Mouse (Mus musculus) monocyte, adult 5-6 weeks (primary cell): Measurements from ENCODE around the gene Usp21. TPM values are rescaled to one million over a fixed set of nuclear protein-coding genes. Genes with fewer than 3 reads are reported as not detected.

Experiments used
- total RNA-seq: library from RNA; stranded (forward); fragments of 200-1000, 200-491, 200-594 nt; gene quantifications from 3 replicates; pipeline ENCODE4 v1.2.3, GENCODE M21; 2017

Gene Usp21
- total RNA-seq, 1 experiment from 2014 or later, result 11.2 TPM

Other genes starting within 250 kb of the Usp21 start
- 270 to 442 TPM (median 434 TPM) in 3 replicates for gene Fcgr3, start 223.1 kb downstream of the Usp21 start, total RNA-seq
- gene Cfap126, start 174.1 kb downstream of the Usp21 start, total RNA-seq, result 1.4 to 6.2 TPM (median 1.6 TPM) in 3 replicates
- gene Sdhc, start 137.4 kb downstream of the Usp21 start, total RNA-seq, result 15.7 to 38.4 TPM (median 25.1 TPM) in 3 replicates
- gene Mpz, start 137.3 kb downstream of the Usp21 start, total RNA-seq, result not detected in 3 replicates
- gene Pcp4l1, start 91.7 kb downstream of the Usp21 start, total RNA-seq, result 0.29 to 2.0 TPM in 2 of 3 replicates, not detected in the other
- gene Nr1i3, start 74.0 kb downstream of the Usp21 start, total RNA-seq, result 0.19 to 0.86 TPM in 2 of 3 replicates, not detected in the other
- gene Tomm40l, start 65.5 kb downstream of the Usp21 start, total RNA-seq, result 5.0 to 10.2 TPM (median 9.3 TPM) in 3 replicates
- not detected in 3 replicates for gene Apoa2, start 62.9 kb downstream of the Usp21 start, total RNA-seq
- 875 to 1,050 TPM (median 955 TPM) in 3 replicates for gene Fcer1g, start 53.6 kb downstream of the Usp21 start, total RNA-seq
- not detected in 3 replicates for gene Adamts4, start 37.6 kb downstream of the Usp21 start, total RNA-seq
- gene Ndufs2, start 36.6 kb downstream of the Usp21 start, total RNA-seq, result 172 to 231 TPM (median 231 TPM) in 3 replicates
- gene B4galt3, start 17.7 kb downstream of the Usp21 start, total RNA-seq, result 32.4 to 35.5 TPM (median 34.3 TPM) in 3 replicates
- gene Ppox, start 6.8 kb downstream of the Usp21 start, total RNA-seq, result 9.2 to 14.2 TPM (median 11.1 TPM) in 3 replicates
- 46.7 to 66.9 TPM (median 63.4 TPM) in 3 replicates for gene Ufc1, start 7.0 kb upstream of the Usp21 start, total RNA-seq
- gene Dedd, start 41.2 kb upstream of the Usp21 start, total RNA-seq, result 9.8 to 12.6 TPM (median 11.4 TPM) in 3 replicates
- gene Nit1, start 57.7 kb upstream of the Usp21 start, total RNA-seq, result 35.1 to 41.2 TPM (median 36.1 TPM) in 3 replicates
- gene Pfdn2, start 57.7 kb upstream of the Usp21 start, total RNA-seq, result 26.8 to 86.9 TPM (median 34.0 TPM) in 3 replicates
- gene Klhdc9, start 72.8 kb upstream of the Usp21 start, total RNA-seq, result not detected in 3 replicates
- 2.0 to 3.9 TPM (median 2.5 TPM) in 3 replicates for gene Nectin4, start 82.1 kb upstream of the Usp21 start, total RNA-seq
- 328 to 413 TPM (median 376 TPM) in 3 replicates for gene Arhgap30, start 101.0 kb upstream of the Usp21 start, total RNA-seq
- 91.6 to 117 TPM (median 94.5 TPM) in 3 replicates for gene Usf1, start 123.3 kb upstream of the Usp21 start, total RNA-seq
- gene Tstd1, start 130.9 kb upstream of the Usp21 start, total RNA-seq, result 3.9 to 9.0 TPM (median 4.9 TPM) in 3 replicates
- gene F11r, start 149.5 kb upstream of the Usp21 start, total RNA-seq, result 3.5 to 8.6 TPM (median 4.5 TPM) in 3 replicates
- gene Alyref2, start 215.5 kb upstream of the Usp21 start, total RNA-seq, result 10.6 to 14.2 TPM (median 11.8 TPM) in 3 replicates
- not detected in 3 replicates for gene Itln1, start 247.3 kb upstream of the Usp21 start, total RNA-seq